Mouse (Mus musculus) liver, postnatal 0 days (tissue): ENCODE measurements around the gene Zpbp2.
A peak's percentile ranks its signal among the peaks of the same experiment; 100 is the strongest.

ENCODE experiments used
- CTCF ChIP-seq: sonication (generic); IDR thresholded peaks from 2 replicates; pipeline ENCODE4 v1.5.1; 2016; ENCODE audit warnings: antibody characterized with exemption, low read depth
- EP300 ChIP-seq: IDR thresholded peaks from 2 replicates; pipeline ENCODE4 v1.6.1; 2016; ENCODE audit warnings: antibody characterized with exemption, low read depth, mild to moderate bottlenecking

DNA sequence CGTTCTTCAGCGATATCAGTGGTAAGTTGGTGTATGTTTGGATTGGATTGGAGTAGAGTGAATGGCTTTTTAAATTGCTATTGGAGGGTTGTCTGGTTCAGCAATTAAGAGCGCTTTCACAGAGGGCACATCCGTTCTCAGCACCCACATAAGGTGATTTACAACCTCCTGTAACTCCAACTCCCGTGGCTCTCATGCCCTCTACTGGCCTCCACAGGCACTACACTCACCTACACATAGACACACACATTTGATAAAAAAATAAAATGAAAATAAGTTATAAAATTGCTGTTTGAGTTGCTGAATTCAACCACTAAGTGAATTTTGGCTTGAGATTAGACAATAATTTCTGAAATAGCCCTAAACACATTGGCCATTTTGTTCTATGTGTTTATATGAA, 10.6 kb upstream of the Zpbp2 start:
- TF ChIP-seq CTCF: peak; percentile 45; the same call in 1 of the 2 replicates
- TF ChIP-seq EP300: no peak
